Mouse (Mus musculus) midbrain, embryonic 10.5 days (tissue): ENCODE measurements at regions not wholly inside any gene's neighbourhood (a gene's known extent, or its start where the extent isn't known, plus 50 kb on each side); places are given as distances from the start of the nearest gene placed in this dataset.

Experiments used
- DNase-seq: peaks from one replicate; pipeline ENCODE4 v3.0.0-alpha.2; 2017; ENCODE audit warnings: low spot score
- H3K27ac ChIP-seq: fragments of 300-500 bp; sonication (generic); replicated peaks from 2 replicates; pipeline ENCODE4 v1.5.1; 2016; ENCODE audit warnings: mild to moderate bottlenecking
- H3K27me3 ChIP-seq: fragments of 300-500 bp; sonication (generic); 2 replicates; pipeline ENCODE4 v1.6.1; 2016; ENCODE audit warnings: low read depth, mild to moderate bottlenecking; ENCODE audit not compliant: poor library complexity, severe bottlenecking
- H3K36me3 ChIP-seq: fragments of 300-500 bp; sonication (generic); 2 replicates; pipeline ENCODE4 v1.6.1; 2016; ENCODE audit warnings: mild to moderate bottlenecking, moderate library complexity
- H3K4me1 ChIP-seq: fragments of 300-500 bp; sonication (generic); 2 replicates; pipeline ENCODE4 v1.6.1; 2016
- H3K4me3 ChIP-seq: fragments of 300-500 bp; sonication (generic); 2 replicates; pipeline ENCODE4 v1.5.1; 2016; ENCODE audit warnings: mild to moderate bottlenecking, moderate library complexity
- H3K9me3 ChIP-seq: fragments of 300-500 bp; sonication (generic); replicated peaks from 2 replicates; pipeline ENCODE4 v1.6.1; 2016; ENCODE audit warnings: mild to moderate bottlenecking
- WGBS: fragments of 180-500 bp; shearing (Covaris S2); methylation state at CpG from one replicate; pipeline ENCODE4 v1.1.7; 2016; 5-methylcytosine and 5-hydroxymethylcytosine counted together

GRCm38 (mm10) chr4:150709391-150710130 lies 57.6 kb upstream of the Slc45a1 start:
- peak; percentile 61 for DNase-seq

DNA sequence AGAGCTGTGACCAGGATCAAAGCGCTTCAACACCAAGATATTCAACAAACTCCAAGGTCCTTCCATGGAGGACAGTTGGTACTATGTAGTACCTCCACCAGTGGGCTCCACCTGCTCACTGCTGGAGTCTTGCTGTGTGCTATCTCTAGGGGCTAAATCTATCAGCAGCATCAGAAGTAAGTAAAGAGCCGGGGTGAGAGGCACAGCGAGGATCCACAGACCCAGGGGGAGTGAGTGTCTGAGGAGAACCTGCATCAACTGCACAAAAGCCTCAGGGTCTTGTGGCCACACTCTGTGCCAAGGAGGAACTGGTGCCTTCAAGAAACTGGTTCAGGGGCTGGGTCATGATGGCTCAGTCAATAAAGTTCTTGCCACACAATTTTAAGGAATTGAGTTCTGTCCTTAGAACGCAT lies 56.6 kb upstream of the Slc45a1 start:
- H3K27ac ChIP-seq = peak overlapping the region; percentile 52; the same call in 1 of the 2 replicates

More at GRCm38 (mm10) chr4:150709391-150710130, 57.6 kb upstream of the Slc45a1 start:
- WGBS = 41% methylated on average over 11 of the region's 11 CpGs
- no peaks in the 10 kb centered on the region for H3K9me3 ChIP-seq
- peak overlapping the region; percentile 22; the same call in 1 of the 2 replicates for H3K4me3 ChIP-seq
- H3K4me1 ChIP-seq = peaks cover 31% of the 10 kb centered on the region
- H3K27me3 ChIP-seq = peaks cover 25% of the 10 kb centered on the region
- H3K27ac ChIP-seq = peak overlapping the region; percentile 80
- no peaks in the 10 kb centered on the region for H3K36me3 ChIP-seq

GRCm38 (mm10) chr4:150707725-150708571 lies 56.0 kb upstream of the Slc45a1 start:
- Histone ChIP-seq H3K36me3 (no peaks in the 10 kb centered on the region), H3K27ac (peak overlapping the region; percentile 52; the same call in 1 of the 2 replicates), H3K4me1 (peaks cover 31% of the 10 kb centered on the region), H3K27me3 (peaks cover 29% of the 10 kb centered on the region), H3K9me3 (no peaks in the 10 kb centered on the region), H3K4me3 (no peak overlapping the region)
- 86% methylated on average over 20 of the region's 20 CpGs for WGBS
- no peak for DNase-seq

More for the DNA sequence above, 56.6 kb upstream of the Slc45a1 start:
- Histone ChIP-seq H3K27me3 (peaks cover 25% of the 10 kb centered on the region), H3K4me3 (no peak overlapping the region), H3K36me3 (no peaks in the 10 kb centered on the region), H3K9me3 (no peaks in the 10 kb centered on the region), H3K4me1 (peaks cover 31% of the 10 kb centered on the region)
- no peak for DNase-seq
- WGBS = 79% methylated on average over 4 of the region's 4 CpGs

DNA sequence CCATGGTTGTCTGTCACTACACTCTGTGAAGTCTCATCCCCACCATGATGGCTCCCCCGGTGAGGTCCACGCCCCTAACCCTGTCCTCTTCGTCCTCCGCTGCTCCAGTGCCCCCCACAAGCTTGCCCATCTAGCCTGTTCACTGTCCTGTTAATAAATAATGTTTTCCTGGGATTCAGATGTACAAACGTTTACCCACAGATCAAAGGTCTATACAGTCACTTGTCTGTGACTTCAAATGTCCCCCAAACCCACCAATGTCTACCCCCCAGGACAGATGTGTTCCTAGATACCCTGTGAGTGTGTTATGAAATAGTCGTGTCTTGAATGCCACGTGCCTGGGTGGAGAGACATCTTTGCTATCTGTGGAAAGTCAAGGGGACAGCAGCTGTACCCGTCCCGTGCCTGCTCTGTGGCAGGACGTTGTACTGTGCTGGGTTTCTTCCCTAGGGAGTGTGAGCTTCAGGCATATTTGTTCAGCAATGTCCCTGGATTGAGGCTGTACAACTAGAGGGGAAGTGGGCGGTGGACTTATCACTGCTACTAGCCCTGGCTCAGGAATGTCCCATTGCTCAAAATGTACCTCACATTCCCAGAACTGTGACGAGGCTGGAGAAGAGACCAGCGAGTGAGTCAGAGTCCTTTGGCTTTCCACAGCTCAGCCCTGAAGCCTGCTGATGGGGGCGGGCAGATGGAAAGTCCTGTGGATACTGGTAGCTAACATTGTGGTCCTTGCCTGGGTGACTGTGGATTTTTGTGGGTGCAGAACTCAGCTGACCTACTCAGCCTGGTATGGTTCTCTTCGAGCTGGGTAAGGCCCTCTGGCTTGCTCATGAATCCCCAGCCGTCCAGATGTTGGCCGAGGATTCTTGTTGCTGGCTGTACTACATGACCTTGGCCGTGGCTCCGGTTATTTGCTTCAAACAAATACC lies 55.1 kb upstream of the Slc45a1 start:
- no peak overlapping the region; the same call in 1 of the 2 replicates for H3K27ac ChIP-seq
- H3K27me3 ChIP-seq = peaks cover 29% of the 10 kb centered on the region
- H3K4me3 ChIP-seq = no peak overlapping the region
- DNase-seq = no peak
- no peaks in the 10 kb centered on the region for H3K36me3 ChIP-seq
- H3K9me3 ChIP-seq = no peaks in the 10 kb centered on the region
- peaks cover 31% of the 10 kb centered on the region for H3K4me1 ChIP-seq
- WGBS = 79% methylated on average over 19 of the region's 19 CpGs

GRCm38 (mm10) chr4:150706291-150706690 lies 54.3 kb upstream of the Slc45a1 start:
- Histone ChIP-seq H3K4me3 (no peak overlapping the region), H3K4me1 (peaks cover 31% of the 10 kb centered on the region), H3K9me3 (no peaks in the 10 kb centered on the region), H3K27me3 (peaks cover 29% of the 10 kb centered on the region), H3K27ac (no peak overlapping the region; the same call in 1 of the 2 replicates), H3K36me3 (no peaks in the 10 kb centered on the region)
- 96% methylated on average over 7 of the region's 7 CpGs for WGBS
- DNase-seq = no peak

GRCm38 (mm10) chr4:150703266-150703665 lies 51.3 kb upstream of the Slc45a1 start:
- DNase-seq = no peak
- 91% methylated on average over 5 of the region's 5 CpGs for WGBS
- Histone ChIP-seq H3K4me3 (no peak overlapping the region), H3K27ac (no peak overlapping the region), H3K9me3 (no peaks in the 10 kb centered on the region), H3K36me3 (no peaks in the 10 kb centered on the region), H3K4me1 (peaks cover 10% of the 10 kb centered on the region), H3K27me3 (peaks cover 22% of the 10 kb centered on the region)
